16 mouse cellular contexts compared by ENCODE assay signal in the genomic region with DNA sequence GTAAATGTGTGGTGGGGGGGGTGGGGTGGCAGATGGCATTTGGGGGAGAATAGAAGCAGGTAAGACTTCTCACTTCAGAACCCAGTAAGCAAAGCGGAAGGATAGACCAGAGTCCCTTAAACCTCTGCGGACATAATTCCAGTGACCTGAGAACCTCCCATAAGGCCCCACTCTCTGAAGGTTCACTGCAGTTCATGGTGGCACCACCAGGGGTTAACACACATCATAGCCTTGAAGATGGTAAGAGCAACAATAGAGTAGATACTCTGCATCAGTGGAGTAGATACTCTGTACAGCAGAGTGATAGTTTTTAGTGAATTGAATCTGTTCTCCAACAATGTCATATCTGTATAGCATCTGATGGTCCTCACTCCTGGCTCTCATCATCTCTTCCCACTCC. TPM values are rescaled to one million over a fixed set of nuclear protein-coding genes. Genes with fewer than 3 reads are reported as not detected.
A peak's percentile ranks its signal among the peaks of the same experiment; 100 is the strongest.
DNase-seq lines count a peak whose midpoint lies in the region; ATAC-seq and TF ChIP-seq lines count a peak whose summit lies in the region.
"Had no signal": no experiment of that assay in that cellular context is flagged by ENCODE, and none has a peak within 500 bp of the region (broad histone marks: within the 10 kb centered on the region; RNA-seq: fewer than 3 reads in every experiment).

No protein-coding gene starts in this region.

- intact Hi-C loops in gastrocnemius, adult 2 months (cut with DNase I) = no loop called here

- H3K36me3 ChIP-seq in lung, embryonic 14.5 days (ENCODE audit: insufficient read depth) = peaks cover 39% of the 10 kb centered on the region
- H3K36me3 ChIP-seq in CH12.LX (replicated peaks in 1 of 2; ENCODE audit: control insufficient read depth in 1 of 2, insufficient read depth in 1 of 2, low read length in 1 of 2) = peaks cover 31 to 52% of the 10 kb centered on the region in 2 experiments
- peaks cover 49% of the 10 kb centered on the region for H3K36me3 ChIP-seq in embryonic facial prominence, embryonic 10.5 days (replicated peaks)
- H3K36me3 ChIP-seq in forebrain, embryonic 14.5 days (ENCODE audit: control insufficient read depth, insufficient read depth, low read length) = peaks cover 26% of the 10 kb centered on the region

- in situ Hi-C loops in CH12.LX (cut with MboI; ENCODE audit: low pct_ligation_motif_present, low pct_unique_long_range_greater_than_20kb, low sequenced_read_pairs) = no loop called here

- TF ChIP-seq RAD21 in CH12.LX (IDR thresholded peaks at IDR 0.05; ENCODE audit: low read depth, low read length) = no peak; the same call in 1 of the 2 replicates

- dilution Hi-C loops in CH12.LX (cut with MboI; ENCODE audit: extremely low pct_ligation_motif_present, extremely low pct_unique_long_range_greater_than_20kb, low sequenced_read_pairs) = no loop called here

- no peak overlapping the region for H3K4me3 ChIP-seq in gastrocnemius, adult 2 months
- H3K4me3 ChIP-seq in lung, embryonic 14.5 days (ENCODE audit: low read depth, low read length) = no peak overlapping the region
- no peak overlapping the region for H3K4me3 ChIP-seq in lung, adult 2 months (replicated peaks; ENCODE audit: extremely low read depth, low read depth, low read length)
- no peak overlapping the region for H3K4me3 ChIP-seq in CH12.LX (replicated peaks in 1 of 3; ENCODE audit: low read depth in 2 of 3, low read length in 2 of 3, poor library complexity in 1 of 3)
- H3K4me3 ChIP-seq in embryonic facial prominence, embryonic 10.5 days = no peak overlapping the region
- no peak overlapping the region for H3K4me3 ChIP-seq in forebrain, embryonic 14.5 days (ENCODE audit: low read depth, low read length)
- H3K4me3 ChIP-seq: erythroblast, embryonic 14.5 days; hindbrain, embryonic 10.5 days; lung, embryonic 15.5 days had no signal

- no peak overlapping the region for H3K27ac ChIP-seq in gastrocnemius, adult 2 months
- H3K27ac ChIP-seq in lung, embryonic 14.5 days (ENCODE audit: low read depth) = no peak overlapping the region
- H3K27ac ChIP-seq in CH12.LX (ENCODE audit: insufficient read depth, low read depth) = no peak overlapping the region
- H3K27ac ChIP-seq in embryonic facial prominence, embryonic 10.5 days (replicated peaks) = no peak overlapping the region
- H3K27ac ChIP-seq in forebrain, embryonic 14.5 days (ENCODE audit: low read depth, low read length) = no peak overlapping the region
- H3K27ac ChIP-seq: hindbrain, embryonic 10.5 days; lung, embryonic 15.5 days had no signal

- TF ChIP-seq CTCF in gastrocnemius, adult 2 months (IDR thresholded peaks at IDR 0.05) = peak; percentile 22; the same call in 1 of the 2 replicates
- peak; percentile 37; the same call in 1 of the 2 replicates for TF ChIP-seq CTCF in lung, embryonic 14.5 days (IDR thresholded peaks at IDR 0.05; ENCODE audit: low read depth)
- no peak for TF ChIP-seq CTCF in lung, adult 2 months (IDR thresholded peaks at IDR 0.05; ENCODE audit: insufficient read depth, low read length)
- peak; percentile 57 to 65 for TF ChIP-seq CTCF in CH12.LX (conservative IDR thresholded peaks at IDR 0.05 in 1 of 2, IDR thresholded peaks at IDR 0.05 in 1 of 2; ENCODE audit: low read depth in 2 of 2, low read length in 2 of 2)

- no peak overlapping the region for H3K9ac ChIP-seq in lung, embryonic 14.5 days
- H3K9ac ChIP-seq in CH12.LX (ENCODE audit: insufficient read depth, low read depth) = no peak overlapping the region
- no peak overlapping the region for H3K9ac ChIP-seq in forebrain, embryonic 14.5 days (ENCODE audit: low read length)
- H3K9ac ChIP-seq: lung, embryonic 15.5 days had no signal

- no peaks in the 10 kb centered on the region for H3K9me3 ChIP-seq in lung, embryonic 14.5 days (ENCODE audit: low read depth, low read length)
- H3K9me3 ChIP-seq in CH12.LX (replicated peaks; ENCODE audit: low read length) = no peaks in the 10 kb centered on the region
- H3K9me3 ChIP-seq in embryonic facial prominence, embryonic 10.5 days = no peaks in the 10 kb centered on the region
- H3K9me3 ChIP-seq in forebrain, embryonic 14.5 days (replicated peaks; ENCODE audit: control insufficient read depth, low read length) = no peaks in the 10 kb centered on the region
- H3K9me3 ChIP-seq: hindbrain, embryonic 10.5 days; lung, embryonic 15.5 days had no signal

- H3K79me2 ChIP-seq in CH12.LX (replicated peaks; ENCODE audit: control insufficient read depth, extremely low read depth, insufficient read depth, poor library complexity, severe bottlenecking) = no peaks in the 10 kb centered on the region

- peaks cover 3% of the 10 kb centered on the region; the same call in 1 of the 2 replicates for H3K4me1 ChIP-seq in lung, embryonic 14.5 days (ENCODE audit: insufficient read depth)
- peaks cover 6% of the 10 kb centered on the region; the same call in 1 of the 2 replicates for H3K4me1 ChIP-seq in lung, adult 2 months (ENCODE audit: control insufficient read depth, insufficient read depth, low read length)
- peaks cover 6 to 40% of the 10 kb centered on the region in 2 experiments for H3K4me1 ChIP-seq in CH12.LX (ENCODE audit: control insufficient read depth in 1 of 2, insufficient read depth in 2 of 2)
- H3K4me1 ChIP-seq in embryonic facial prominence, embryonic 10.5 days = peaks cover 29% of the 10 kb centered on the region
- peaks cover 12% of the 10 kb centered on the region for H3K4me1 ChIP-seq in forebrain, embryonic 14.5 days (ENCODE audit: control insufficient read depth, insufficient read depth, low read length)

- ATAC-seq in lung, embryonic 14.5 days (ENCODE audit: insufficient read depth) = no peak
- no peak for ATAC-seq in forebrain, embryonic 14.5 days

- TF ChIP-seq EP300 in CH12.LX (IDR thresholded peaks at IDR 0.05; ENCODE audit: low read length) = no peak

- no peak for TF ChIP-seq POLR2A in lung, adult 2 months (IDR thresholded peaks at IDR 0.05; ENCODE audit: borderline replicate concordance, extremely low read depth, low read depth, low read length)
- no peak for TF ChIP-seq POLR2A in CH12.LX (IDR thresholded peaks at IDR 0.05; ENCODE audit: low read depth, low read length)

- no peaks in the 10 kb centered on the region for H3K27me3 ChIP-seq in lung, embryonic 14.5 days (ENCODE audit: insufficient read depth, low read length)
- H3K27me3 ChIP-seq in CH12.LX (replicated peaks) = no peaks in the 10 kb centered on the region
- no peaks in the 10 kb centered on the region for H3K27me3 ChIP-seq in embryonic facial prominence, embryonic 10.5 days (replicated peaks; ENCODE audit: low read depth, poor library complexity, severe bottlenecking)
- H3K27me3 ChIP-seq in forebrain, embryonic 14.5 days (replicated peaks; ENCODE audit: control insufficient read depth, insufficient read depth, low read length) = no peaks in the 10 kb centered on the region
- H3K27me3 ChIP-seq: lung, embryonic 15.5 days had no signal

- no peak for DNase-seq in gastrocnemius, adult 2 months
- DNase-seq in gastrocnemius, postnatal 4 days (ENCODE audit: low spot score in 2 of 2) = no peak
- DNase-seq in lung, embryonic 14.5 days = no peak
- no peak for DNase-seq in lung, adult 2 months
- peak; percentile 62 for DNase-seq in CH12.LX (ENCODE audit: extremely low read depth)
- DNase-seq in embryonic facial prominence, embryonic 10.5 days (ENCODE audit: low spot score) = peak; percentile 28
- DNase-seq in urinary bladder, postnatal 36 days (ENCODE audit: low spot score in 2 of 2) = no peak
- no peak for DNase-seq in forebrain, embryonic 14.5 days (ENCODE audit: low spot score)
- DNase-seq: cerebellum, adult 2 months had no signal

- H3K4me2 ChIP-seq in lung, embryonic 14.5 days = no peak overlapping the region
- H3K4me2 ChIP-seq in CH12.LX (ENCODE audit: insufficient read depth, low read depth, poor library complexity, severe bottlenecking) = no peak overlapping the region
- no peak overlapping the region for H3K4me2 ChIP-seq in forebrain, embryonic 14.5 days (ENCODE audit: low read length)
- H3K4me2 ChIP-seq: lung, embryonic 15.5 days had no signal

- WGBS in lung, embryonic 14.5 days = 92% methylated on average over 2 of the region's 2 CpGs
- WGBS in lung, adult 2 months = 91% methylated on average over 2 of the region's 2 CpGs
- 90% methylated on average over 2 of the region's 2 CpGs for WGBS in embryonic facial prominence, embryonic 10.5 days
- WGBS in forebrain, embryonic 14.5 days = 95% methylated on average over 2 of the region's 2 CpGs

RNA-seq across cellular contexts. Expression of gene Smim11, which starts 4.4 kb away (rescaled TPM):
- 10 to 100 TPM; 62.7 to 83.8 TPM for total RNA-seq in gastrocnemius, adult 2 months (2021)
- total RNA-seq in gastrocnemius, postnatal 4 days (2021) = 10 to 100 TPM; 71.7 to 72.1 TPM
- 130 and 134 TPM in 2 replicates for polyA plus RNA-seq in lung, embryonic 14.5 days (2014; fragmentation: Nextera tagmentation; extraction: Ambion mirVana)
- 22.4 and 22.9 TPM in 2 replicates for polyA plus RNA-seq in lung, adult 2 months (2012; rRNA removed)
- total RNA-seq in CH12.LX (2012; rRNA removed) (85.8 and 121 TPM in 2 replicates), CH12.LX (2014; rRNA removed) (93.0 and 97.4 TPM in 2 replicates)
- polyA plus RNA-seq in CH12.LX (2012; ENCODE audit: insufficient read length, low read depth) = 125 and 127 TPM in 2 replicates
- 122 and 125 TPM in 2 replicates for polyA plus RNA-seq in embryonic facial prominence, embryonic 10.5 days (2016; fragmentation: Nextera tagmentation; extraction: Ambion mirVana)
- 95.3 and 110 TPM in 2 replicates for polyA plus RNA-seq in forebrain, embryonic 14.5 days (2014; fragmentation: Nextera tagmentation; extraction: Ambion mirVana)

RNA-seq across cellular contexts. Expression of gene Kcne2, which starts 13.3 kb away (rescaled TPM):
- not detected for total RNA-seq in gastrocnemius, adult 2 months (2021)
- not detected for total RNA-seq in gastrocnemius, postnatal 4 days (2021)
- polyA plus RNA-seq in lung, embryonic 14.5 days (2014; fragmentation: Nextera tagmentation; extraction: Ambion mirVana) = 0.21 and 0.26 TPM in 2 replicates
- polyA plus RNA-seq in lung, adult 2 months (2012; rRNA removed) = 12.5 and 17.5 TPM in 2 replicates
- total RNA-seq in CH12.LX (2012; rRNA removed) (not detected in 2 replicates), CH12.LX (2014; rRNA removed) (not detected in 2 replicates)
- polyA plus RNA-seq in CH12.LX (2012; ENCODE audit: insufficient read length, low read depth) = not detected in 2 replicates
- 0.38 and 0.47 TPM in 2 replicates for polyA plus RNA-seq in embryonic facial prominence, embryonic 10.5 days (2016; fragmentation: Nextera tagmentation; extraction: Ambion mirVana)
- 17.6 and 19.4 TPM in 2 replicates for polyA plus RNA-seq in forebrain, embryonic 14.5 days (2014; fragmentation: Nextera tagmentation; extraction: Ambion mirVana)
- total RNA-seq: heart, adult 8-10 months had no signal
- polyA plus RNA-seq: erythroblast, embryonic 14.5 days; kidney, embryonic 14.5 days had no signal

RNA-seq across cellular contexts. Expression of gene Fam243, which starts 15.7 kb away (rescaled TPM):
- total RNA-seq in gastrocnemius, adult 2 months (2021) = not detected
- total RNA-seq in gastrocnemius, postnatal 4 days (2021) = not detected
- polyA plus RNA-seq in lung, embryonic 14.5 days (2014; fragmentation: Nextera tagmentation; extraction: Ambion mirVana) = not detected in 2 replicates
- not detected in 2 replicates for polyA plus RNA-seq in lung, adult 2 months (2012; rRNA removed)
- not detected in 2 replicates for total RNA-seq in CH12.LX (2012; rRNA removed)
- total RNA-seq in CH12.LX (2014; rRNA removed) = not detected in 2 replicates
- not detected in 2 replicates for polyA plus RNA-seq in CH12.LX (2012; ENCODE audit: insufficient read length, low read depth)
- polyA plus RNA-seq in embryonic facial prominence, embryonic 10.5 days (2016; fragmentation: Nextera tagmentation; extraction: Ambion mirVana) = not detected in 2 replicates
- polyA plus RNA-seq in forebrain, embryonic 14.5 days (2014; fragmentation: Nextera tagmentation; extraction: Ambion mirVana) = 0.13 TPM in 1 of 2 replicates, not detected in the other
- total RNA-seq: layer of hippocampus, postnatal 10 days had no signal
- polyA plus RNA-seq: cerebellum, adult 2 months; erythroblast, embryonic 14.5 days; hindbrain, embryonic 10.5 days; limb, embryonic 11.5 days; lung, embryonic 15.5 days had no signal

RNA-seq across cellular contexts. Expression of gene Kcne1, which starts 53.7 kb away (rescaled TPM):
- not detected for total RNA-seq in gastrocnemius, adult 2 months (2021)
- total RNA-seq in gastrocnemius, postnatal 4 days (2021) = not detected
- polyA plus RNA-seq in lung, embryonic 14.5 days (2014; fragmentation: Nextera tagmentation; extraction: Ambion mirVana) = 0.22 TPM in 1 of 2 replicates, not detected in the other
- polyA plus RNA-seq in lung, adult 2 months (2012; rRNA removed) = not detected in 2 replicates
- total RNA-seq in CH12.LX (2012; rRNA removed) (not detected in 2 replicates), CH12.LX (2014; rRNA removed) (0.48 TPM in 1 of 2 replicates, not detected in the other)
- polyA plus RNA-seq in CH12.LX (2012; ENCODE audit: insufficient read length, low read depth) = 0.26 TPM in 1 of 2 replicates, not detected in the other
- 0.29 and 1.1 TPM in 2 replicates for polyA plus RNA-seq in embryonic facial prominence, embryonic 10.5 days (2016; fragmentation: Nextera tagmentation; extraction: Ambion mirVana)
- polyA plus RNA-seq in forebrain, embryonic 14.5 days (2014; fragmentation: Nextera tagmentation; extraction: Ambion mirVana) = 0.10 TPM in 1 of 2 replicates, not detected in the other
- total RNA-seq: layer of hippocampus, postnatal 10 days had no signal
- polyA plus RNA-seq: erythroblast, embryonic 14.5 days had no signal

Comparison
In these comparisons a context has a peak if more than half of its experiments do, and no peak if none do; other contexts are left out.
1. DNase-seq: peak in CH12.LX (single experiment) and embryonic facial prominence, embryonic 10.5 days (single experiment); none in gastrocnemius, adult 2 months (single experiment), gastrocnemius, postnatal 4 days (0 of 2), lung, embryonic 14.5 days (single experiment), lung, adult 2 months (single experiment), urinary bladder, postnatal 36 days (0 of 2) and forebrain, embryonic 14.5 days (single experiment).